Mouse (Mus musculus) ES-Bruce4 (cell line): ENCODE data around the gene Ppp1r14c.

Experiments
- CTCF ChIP-seq: IDR thresholded peaks from one replicate; pipeline ENCODE4 v1.8.1; 2011; ENCODE audit warnings: low read depth, low read length
- EP300 ChIP-seq: IDR thresholded peaks from 2 replicates; pipeline ENCODE4 v1.6.1; 2011; ENCODE audit warnings: low read depth, low read length; ENCODE audit not compliant: insufficient read depth
- POLR2A ChIP-seq: IDR thresholded peaks from one replicate; pipeline ENCODE4 v1.8.1; 2011; ENCODE audit warnings: low read length; ENCODE audit not compliant: insufficient read depth

DNA sequence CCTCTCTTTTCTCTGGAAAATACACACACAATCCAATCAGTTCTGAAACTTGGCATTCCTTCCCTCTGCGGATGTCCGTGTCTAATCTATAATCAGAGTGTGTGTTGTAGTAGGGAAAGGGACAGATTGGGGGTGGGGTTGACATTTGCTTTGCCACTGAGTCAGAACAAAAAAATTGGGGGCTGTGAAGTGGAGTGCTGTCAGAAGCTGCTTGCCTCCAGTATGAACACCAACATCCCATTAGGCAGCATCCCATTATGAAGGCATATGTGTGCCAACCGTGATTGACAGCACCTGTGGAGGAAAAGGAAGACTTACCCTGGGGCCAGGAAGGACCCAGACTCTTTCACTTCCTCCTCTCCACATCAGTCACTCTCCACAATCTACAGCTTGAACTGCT is 42.8 kb downstream of the Ppp1r14c start:
- TF ChIP-seq POLR2A: no peak
- TF ChIP-seq CTCF: no peak
- no peak for TF ChIP-seq EP300
